Comparison of ENCODE assay signal across 8 mouse cellular contexts in the genomic region with DNA sequence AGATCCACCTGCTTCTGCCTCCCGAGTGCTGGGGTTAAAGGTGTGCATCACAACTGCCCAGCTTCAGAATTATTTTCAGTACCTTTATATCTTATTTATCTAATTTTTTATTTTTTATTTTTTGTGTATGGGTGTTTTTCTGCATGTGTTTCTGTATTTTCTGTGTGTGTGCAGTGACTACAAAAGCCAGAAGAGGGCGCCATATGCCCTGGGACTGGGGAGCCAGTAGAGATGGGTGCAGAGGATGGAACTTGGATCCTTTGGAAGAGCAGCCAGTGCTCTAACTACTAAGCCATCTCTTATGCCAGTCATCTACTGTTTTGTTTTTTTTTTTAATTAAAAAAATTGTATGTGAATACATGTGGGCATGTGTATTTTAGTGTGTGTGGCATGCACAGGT. TPM values are rescaled to one million over a fixed set of nuclear protein-coding genes. Genes with fewer than 3 reads are reported as not detected.
A peak's percentile ranks its signal among the peaks of the same experiment; 100 is the strongest.
DNase-seq lines count a peak whose midpoint lies in the region; TF ChIP-seq lines count a peak whose summit lies in the region.
"Had no signal": no experiment of that assay in that cellular context is flagged by ENCODE, and none has a peak within 500 bp of the region (broad histone marks: within the 10 kb centered on the region; RNA-seq: fewer than 3 reads in every experiment).

No protein-coding gene starts in this region.

- peak; percentile 82 for TF ChIP-seq CTCF in bone marrow macrophage, adult 2 months (IDR thresholded peaks at IDR 0.05; ENCODE audit: low read depth, low read length)

- DNase-seq in kidney, postnatal 14 days = peak; percentile 13
- DNase-seq in kidney, adult 11 months = no peak
- DNase-seq in ES-E14 (ENCODE audit: low read depth, low spot score) = peak; percentile 27
- DNase-seq in mesoderm, embryonic 11.5 days (ENCODE audit: low read depth, low spot score) = peak; percentile 4
- no peak for DNase-seq in yolk sac, embryonic 10.5 days (ENCODE audit: low spot score)
- DNase-seq in cerebellum, postnatal 36 days = no peak

- no peak overlapping the region for H3K27ac ChIP-seq in ES-E14 (ENCODE audit: insufficient read depth, low read depth, low read length, poor library complexity, severe bottlenecking)
- H3K27ac ChIP-seq in bone marrow macrophage, adult 2 months (ENCODE audit: insufficient read depth, low read depth, low read length) = no peak overlapping the region

- H3K36me3 ChIP-seq in ES-E14 (ENCODE audit: control insufficient read depth, insufficient read depth, low read length, poor library complexity, severe bottlenecking) = no peaks in the 10 kb centered on the region

- no peak overlapping the region for H3K9ac ChIP-seq in ES-E14 (ENCODE audit: insufficient read depth, low read depth, low read length, poor library complexity, severe bottlenecking)

- no peaks in the 10 kb centered on the region for H3K4me1 ChIP-seq in ES-E14 (ENCODE audit: control insufficient read depth in 2 of 2, insufficient read depth in 2 of 2, low read length in 2 of 2, poor library complexity in 1 of 2)
- no peaks in the 10 kb centered on the region for H3K4me1 ChIP-seq in bone marrow macrophage, adult 2 months (ENCODE audit: control insufficient read depth, insufficient read depth, low read length)

- TF ChIP-seq POLR2A in bone marrow macrophage, adult 2 months (IDR thresholded peaks at IDR 0.05; ENCODE audit: borderline replicate concordance, low read depth, low read length) = no peak

- in situ Hi-C loops in ES-E14 (cut with MboI; ENCODE audit: low sequenced_read_pairs in 2 of 2, unreplicated experiment in 2 of 2) = no loop called here

- no peaks in the 10 kb centered on the region for H3K9me3 ChIP-seq in ES-E14 (ENCODE audit: control insufficient read depth, insufficient read depth, low read depth, low read length)

- no peak overlapping the region for H3K4me3 ChIP-seq in ES-E14 (ENCODE audit: insufficient read depth in 1 of 2, low read depth in 1 of 2, low read length in 2 of 2, poor library complexity in 1 of 2, severe bottlenecking in 1 of 2)
- no peak overlapping the region for H3K4me3 ChIP-seq in bone marrow macrophage, adult 2 months (ENCODE audit: insufficient read depth, low read length)
- H3K4me3 ChIP-seq: myocyte had no signal

TF ChIP-seq in ES-E14, 5 proteins besides CTCF, POLR2A, EP300 and RAD21:
- TF ChIP-seq ZC3H11A (IDR thresholded peaks at IDR 0.05; ENCODE audit: borderline replicate concordance, low read depth, low read length) (0 out of 2 replicates have a peak, but pooled peaks have one; percentile 18), CHD2 (IDR thresholded peaks at IDR 0.05; ENCODE audit: low read depth, low read length) (no peak)

RNA-seq across cellular contexts. Expression of gene Klc2, which starts 46.0 kb away (rescaled TPM):
- total RNA-seq in ES-E14 (2012; rRNA removed) = 14.7 and 22.9 TPM in 2 replicates
- polyA plus RNA-seq in bone marrow macrophage, adult 2 months (2012; ENCODE audit: insufficient read depth, insufficient read length, missing spikeins) = 13.8 and 14.8 TPM in 2 replicates

RNA-seq across cellular contexts. Expression of gene Rab1b, which starts 57.5 kb away (rescaled TPM):
- 78.5 and 96.9 TPM in 2 replicates for total RNA-seq in ES-E14 (2012; rRNA removed)
- 120 and 142 TPM in 2 replicates for polyA plus RNA-seq in bone marrow macrophage, adult 2 months (2012; ENCODE audit: insufficient read depth, insufficient read length, missing spikeins)

Comparison
In these comparisons a context has a peak if more than half of its experiments do, and no peak if none do; other contexts are left out.
1. DNase-seq: peak in kidney, postnatal 14 days (single experiment), ES-E14 (single experiment) and mesoderm, embryonic 11.5 days (single experiment); none in kidney, adult 11 months (single experiment), yolk sac, embryonic 10.5 days (single experiment) and cerebellum, postnatal 36 days (0 of 2).